Mouse (Mus musculus) left cerebral cortex, postnatal 10 days (tissue): ENCODE data around the gene Lin28b. TPM values are rescaled to one million over a fixed set of nuclear protein-coding genes. Genes with fewer than 3 reads are reported as not detected.
A peak's percentile ranks its signal among the peaks of the same experiment; 100 is the strongest.
"Not testable (repeated sequence)": the region's sequence is repeated elsewhere in the genome, so short reads cannot be mapped to it uniquely, and the experiment has no call there.

Experiments used
- DNase-seq, 2 experiments: peaks; one replicate each; pipeline ENCODE4 v3.0.0; 2021 to 2022; ENCODE audit warnings: low spot score in 2 of 2, mixed read lengths in 1 of 2; ENCODE audit errors: extremely low spot score in 1 of 2
- intact Hi-C: fragments of 180-260 bp; cut with DNase I; formaldehyde crosslinking; loops from one replicate; pipeline ENCODE4 v1.15.1; 2025
- total RNA-seq, 2 experiments: library from RNA; stranded (reverse); gene quantifications; 2 replicates each; pipeline ENCODE4 v1.2.3; 2021

Gene Lin28b
- total RNA-seq, 2 experiments from 2014 or later = 4.0 TPM

GRCm38 (mm10) chr10:45422372-45422771 lies 63.8 kb downstream of the Lin28b start:
- no peak for DNase-seq
- intact Hi-C loops = no loop called here

- intact Hi-C loops = no loop called here
- no peak for DNase-seq
Measured at GRCm38 (mm10) chr10:45412144-45412543, 74.1 kb downstream of the Lin28b start.

DNA sequence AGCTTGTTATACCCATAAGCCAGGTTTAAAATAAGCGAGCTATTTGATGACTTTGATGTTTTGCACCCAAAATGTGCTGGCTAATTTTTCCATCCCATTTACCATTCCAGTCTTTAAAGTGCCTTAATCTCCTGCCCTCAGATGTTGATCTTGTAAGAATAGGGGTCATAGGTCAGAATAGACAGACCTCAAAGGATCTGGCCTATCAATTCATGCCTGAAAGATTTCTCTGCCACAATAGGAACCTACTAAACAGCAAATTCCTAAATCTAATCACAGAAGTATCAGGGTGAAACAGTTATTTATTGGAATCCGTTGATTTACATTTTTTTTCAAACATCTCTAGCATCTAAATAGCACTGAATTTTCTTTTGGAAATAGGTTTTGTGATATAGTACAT lies 74.5 kb downstream of the Lin28b start:
- intact Hi-C loops = no loop called here
- DNase-seq = no peak

DNA sequence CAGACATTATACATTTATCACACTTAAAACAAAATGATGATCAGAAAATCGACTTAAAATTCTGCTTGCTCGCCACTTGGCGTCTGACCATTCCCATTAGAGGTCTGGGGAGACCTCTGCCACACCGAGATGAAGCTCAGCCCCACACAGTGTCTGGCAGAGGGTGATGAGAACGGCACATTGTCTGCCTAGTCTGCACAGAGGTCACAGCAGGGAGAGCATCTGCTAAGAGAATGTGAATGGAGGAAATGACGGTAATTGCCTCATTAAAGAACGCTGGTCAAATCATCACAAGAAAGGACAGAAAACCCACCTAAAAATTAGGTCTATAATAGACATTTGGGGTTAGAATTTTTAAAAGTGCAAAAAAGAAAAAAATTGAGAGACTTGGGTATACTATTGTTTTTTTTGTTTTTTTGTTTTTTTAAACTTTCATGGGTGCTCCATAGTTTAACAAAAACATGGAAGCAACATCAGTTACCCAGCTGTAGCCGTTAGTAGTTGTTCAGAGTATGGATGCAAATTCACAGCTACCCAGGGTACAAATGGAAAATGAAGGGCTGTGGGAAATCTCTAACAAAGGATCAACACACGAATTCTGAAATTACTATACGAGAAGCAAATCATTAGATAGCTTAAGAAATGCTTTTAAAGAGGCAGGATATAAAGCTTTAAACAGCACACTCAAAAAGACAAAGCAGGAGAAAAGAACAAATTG lies 75.4 kb downstream of the Lin28b start:
- intact Hi-C loops = no loop called here
- DNase-seq = no peak

- intact Hi-C loops = no loop called here
- DNase-seq = no peak
Measured at GRCm38 (mm10) chr10:45399702-45400243, 86.4 kb downstream of the Lin28b start.

DNA sequence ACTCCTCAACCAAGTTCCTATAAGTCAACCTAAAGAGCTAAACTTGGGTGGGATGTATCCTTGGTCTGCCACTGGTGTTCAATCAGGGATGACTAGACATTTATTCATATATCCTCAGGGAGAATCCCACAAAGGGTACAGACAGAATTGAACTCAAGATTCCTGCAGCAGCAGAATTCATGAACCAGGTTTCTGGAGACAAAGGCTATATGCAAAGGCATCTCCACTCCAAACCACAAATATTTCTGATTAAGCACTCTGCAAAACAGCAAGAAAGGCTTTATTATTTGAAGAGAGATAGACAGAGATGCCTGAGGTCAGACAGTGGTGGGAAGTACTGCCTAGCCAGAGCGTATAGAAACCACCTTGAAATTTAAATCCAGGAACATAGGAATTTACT lies 88.0 kb downstream of the Lin28b start:
- intact Hi-C loops = no loop called here

GRCm38 (mm10) chr10:45382637-45382958 lies 103.6 kb downstream of the Lin28b start:
- intact Hi-C loops = loop anchor here (5.0 to 10.0 kb wide), 2 partner anchors 275 to 532 kb away; no protein-coding TSS in a partner anchor
- DNase-seq = no peak

More for the DNA sequence above, 88.0 kb downstream of the Lin28b start:
- DNase-seq = no peak

- intact Hi-C loops = loop anchor here (5.0 to 10.0 kb wide), 2 partner anchors 275 to 533 kb away; no protein-coding TSS in a partner anchor
- DNase-seq = no peak
Measured at GRCm38 (mm10) chr10:45381937-45382636, 104.1 kb downstream of the Lin28b start.

- DNase-seq = no peak
- intact Hi-C loops = no loop called here
Measured at GRCm38 (mm10) chr10:45378269-45378668, 107.9 kb downstream of the Lin28b start.

DNA sequence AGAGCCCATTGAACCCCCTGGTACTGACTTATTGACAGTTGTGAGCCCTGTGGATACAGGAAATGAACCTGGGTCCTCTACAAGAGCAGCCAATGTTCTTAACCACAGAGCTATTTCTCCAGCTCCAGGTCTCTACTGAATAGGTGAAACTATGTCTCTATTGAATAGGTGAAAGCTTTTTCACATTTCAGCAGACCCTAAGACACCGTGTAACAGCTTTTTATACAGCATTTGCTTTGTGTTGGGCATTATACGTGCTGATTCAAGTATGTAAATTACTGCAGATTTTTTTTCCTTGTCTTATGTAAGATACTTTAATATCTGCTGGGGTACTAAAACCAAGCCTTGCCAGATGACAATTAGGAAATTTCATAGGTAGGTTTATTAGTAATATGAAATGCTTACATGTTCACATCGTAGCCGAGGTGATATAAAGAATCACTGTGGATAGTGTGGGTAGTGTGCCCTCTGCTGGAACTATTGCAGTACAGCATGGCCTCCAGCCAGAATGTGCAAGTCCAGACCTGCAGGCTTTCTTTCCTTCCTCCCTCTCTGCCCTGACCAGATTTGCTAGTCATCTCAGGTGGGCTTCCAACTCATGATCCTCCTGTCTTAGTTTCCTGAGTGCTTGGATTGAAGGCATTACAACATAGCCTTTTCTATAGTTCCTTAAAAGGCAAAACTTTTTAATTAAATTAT lies 113.1 kb downstream of the Lin28b start:
- intact Hi-C loops = loop anchor here (5.0 kb wide), 1 partner anchor 276 kb away; no protein-coding TSS in a partner anchor
- DNase-seq = peak; percentile 62 to 66

GRCm38 (mm10) chr10:45370545-45370944 lies 115.7 kb downstream of the Lin28b start:
- DNase-seq = no peak
- intact Hi-C loops = loop anchor here (5.0 kb wide), 1 partner anchor 273 kb away; no protein-coding TSS in a partner anchor

- intact Hi-C loops = loop anchor here (5.0 kb wide), 1 partner anchor 272 kb away; no protein-coding TSS in a partner anchor
- DNase-seq = no peak
Measured at GRCm38 (mm10) chr10:45369639-45370038, 116.6 kb downstream of the Lin28b start.

GRCm38 (mm10) chr10:45366987-45367705 lies 119.0 kb downstream of the Lin28b start:
- intact Hi-C loops = no loop called here
- DNase-seq = no peak

GRCm38 (mm10) chr10:45363396-45363795 lies 122.8 kb downstream of the Lin28b start:
- no peak for DNase-seq
- intact Hi-C loops = no loop called here

GRCm38 (mm10) chr10:45356091-45356490 lies 130.1 kb downstream of the Lin28b start:
- intact Hi-C loops = no loop called here
- no peak for DNase-seq

DNA sequence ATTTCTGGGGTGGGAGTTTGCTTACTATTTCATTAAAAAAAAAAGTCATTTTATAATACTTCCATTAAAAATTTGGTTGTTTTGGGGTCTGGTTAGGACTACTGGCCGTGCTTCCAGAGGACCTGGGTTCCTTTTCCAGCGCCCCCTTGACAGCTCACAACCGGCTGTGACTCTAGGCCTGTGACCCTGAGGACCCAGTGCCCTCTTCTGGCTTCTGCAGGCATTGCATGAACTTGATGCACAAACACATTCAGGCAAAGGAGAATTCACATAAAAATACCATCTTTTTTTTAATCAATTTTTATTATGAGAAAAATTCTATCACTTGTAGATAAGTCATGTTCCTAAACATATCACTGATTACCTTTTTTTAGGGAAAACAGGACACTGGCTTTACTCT lies 138.1 kb downstream of the Lin28b start:
- intact Hi-C loops, DNase-seq: not testable (repeated sequence)

GRCm38 (mm10) chr10:45345217-45345616 lies 141.0 kb downstream of the Lin28b start:
- DNase-seq = no peak
- intact Hi-C loops = no loop called here

DNA sequence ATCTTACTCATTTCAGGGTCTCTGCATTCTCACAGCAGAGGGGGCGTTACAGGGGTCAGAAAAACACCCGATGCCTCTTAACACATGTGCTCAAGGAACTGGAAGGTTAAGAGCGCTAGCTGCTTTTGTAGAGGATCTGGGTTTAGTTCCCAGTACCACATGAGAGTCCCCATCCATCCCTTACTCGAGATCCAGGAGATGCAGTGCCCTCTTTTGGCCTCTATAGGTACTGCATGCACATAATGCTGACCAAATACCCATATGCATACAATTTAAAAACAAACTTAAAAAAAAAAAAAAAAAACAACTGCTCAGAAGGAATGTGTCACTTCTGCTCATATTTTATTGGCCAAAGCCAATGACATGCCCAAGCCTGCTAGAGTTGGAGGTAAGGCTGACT lies 141.8 kb downstream of the Lin28b start:
- no peak for DNase-seq
- intact Hi-C loops = no loop called here

DNA sequence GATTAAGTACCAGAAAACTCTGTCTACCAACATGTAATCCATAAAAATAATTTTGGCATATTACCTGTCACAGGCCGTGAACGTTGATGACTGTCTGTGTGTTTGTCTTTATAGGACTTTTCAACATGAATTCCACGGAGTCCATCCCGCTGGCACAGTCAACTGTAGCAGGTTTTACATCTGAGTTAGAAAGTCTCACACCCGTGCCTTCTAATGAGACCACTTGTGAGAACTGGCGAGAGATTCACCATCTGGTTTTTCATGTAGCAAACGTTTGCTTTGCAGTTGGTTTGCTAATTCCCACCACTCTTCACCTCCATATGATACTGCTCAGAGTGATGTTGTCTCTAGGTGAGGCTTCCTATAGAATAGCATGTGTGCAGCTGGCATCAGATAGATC lies 147.1 kb downstream of the Lin28b start:
- no peak for DNase-seq

More for the DNA sequence above, 147.1 kb downstream of the Lin28b start:
- intact Hi-C loops = no loop called here
